Mouse (Mus musculus): ENCODE measurements at regions not wholly inside any gene's neighbourhood (a gene's known extent, or its start where the extent isn't known, plus 50 kb on each side); places are given as distances from the start of the nearest gene placed in this dataset.
A peak's percentile ranks its signal among the peaks of the same experiment; 100 is the strongest.
"Not testable (repeated sequence)": the region's sequence is repeated elsewhere in the genome, so short reads cannot be mapped to it uniquely, and the experiment has no call there.

- Histone ChIP-seq H3ac (ENCODE audit: control insufficient read depth, insufficient read length, low read depth) (no peak overlapping the region), H3K27me3 (ENCODE audit: control insufficient read depth, insufficient read depth, insufficient read length) (no peaks in the 10 kb centered on the region), H3K79me2 (ENCODE audit: control insufficient read depth, insufficient read depth) (no peaks in the 10 kb centered on the region), H3K4me3 (ENCODE audit: insufficient read depth, poor library complexity, severe bottlenecking) (no peak overlapping the region), H3K79me3 (ENCODE audit: low read depth) (no peaks in the 10 kb centered on the region), H3K36me3 (ENCODE audit: control insufficient read depth, insufficient read depth) (no peaks in the 10 kb centered on the region)
- TF ChIP-seq MYOD1 (IDR thresholded peaks at IDR 0.05; ENCODE audit: control insufficient read depth, insufficient read length, low read depth) (no peak), CTCF (IDR thresholded peaks at IDR 0.05; ENCODE audit: control insufficient read depth, insufficient read depth, insufficient read length) (no peak), MYOG (IDR thresholded peaks at IDR 0.05; ENCODE audit: control insufficient read depth, extremely low read depth, insufficient read length) (no peak), FOSL1 (IDR thresholded peaks at IDR 0.05; ENCODE audit: insufficient read depth, low read length, poor library complexity, severe bottlenecking) (no peak), MAX (IDR thresholded peaks at IDR 0.05) (no peak), USF1 (IDR thresholded peaks at IDR 0.05; ENCODE audit: low read depth) (no peak), CEBPB (IDR thresholded peaks at IDR 0.05; ENCODE audit: low read depth) (no peak)
Observed at GRCm38 (mm10) chr7:75394866-75395580, 60.3 kb upstream of the Akap13 start.

- TF ChIP-seq MYOD1 (IDR thresholded peaks at IDR 0.05; ENCODE audit: control insufficient read depth, insufficient read length, low read depth) (peak; percentile 91), FOSL1 (IDR thresholded peaks at IDR 0.05; ENCODE audit: insufficient read depth, low read length, poor library complexity, severe bottlenecking) (peak; percentile 5), CEBPB (IDR thresholded peaks at IDR 0.05; ENCODE audit: low read depth) (no peak), MYOG (IDR thresholded peaks at IDR 0.05; ENCODE audit: control insufficient read depth, extremely low read depth, insufficient read length) (no peak)
- H3K36me3 ChIP-seq (ENCODE audit: control insufficient read depth, insufficient read depth), result no peaks in the 10 kb centered on the region
- no peaks in the 10 kb centered on the region for H3K79me3 ChIP-seq (ENCODE audit: low read depth)
Observed at GRCm38 (mm10) chr7:75397559-75397958, 57.8 kb upstream of the Akap13 start.

GRCm38 (mm10) chr7:75398480-75398879, 56.9 kb upstream of the Akap13 start:
- not testable (repeated sequence) for H3K4me3 ChIP-seq (ENCODE audit: insufficient read depth, poor library complexity, severe bottlenecking); H3K27me3 ChIP-seq (ENCODE audit: control insufficient read depth, insufficient read depth, insufficient read length); H3K79me3 ChIP-seq (ENCODE audit: low read depth); H3K36me3 ChIP-seq (ENCODE audit: control insufficient read depth, insufficient read depth); H3ac ChIP-seq (ENCODE audit: control insufficient read depth, insufficient read length, low read depth); H3K79me2 ChIP-seq (ENCODE audit: control insufficient read depth, insufficient read depth)

More at GRCm38 (mm10) chr7:75397559-75397958, 57.8 kb upstream of the Akap13 start:
- Histone ChIP-seq H3K4me3 (ENCODE audit: insufficient read depth, poor library complexity, severe bottlenecking) (no peak overlapping the region), H3ac (ENCODE audit: control insufficient read depth, insufficient read length, low read depth) (no peak overlapping the region), H3K27me3 (ENCODE audit: control insufficient read depth, insufficient read depth, insufficient read length) (no peaks in the 10 kb centered on the region), H3K79me2 (ENCODE audit: control insufficient read depth, insufficient read depth) (no peaks in the 10 kb centered on the region)

GRCm38 (mm10) chr7:75398904-75399724, 56.2 kb upstream of the Akap13 start:
- Histone ChIP-seq H3K79me3 (ENCODE audit: low read depth) (no peaks in the 10 kb centered on the region), H3ac (ENCODE audit: control insufficient read depth, insufficient read length, low read depth) (no peak overlapping the region), H3K27me3 (ENCODE audit: control insufficient read depth, insufficient read depth, insufficient read length) (no peaks in the 10 kb centered on the region), H3K79me2 (ENCODE audit: control insufficient read depth, insufficient read depth) (no peaks in the 10 kb centered on the region), H3K4me3 (ENCODE audit: insufficient read depth, poor library complexity, severe bottlenecking) (no peak overlapping the region), H3K36me3 (ENCODE audit: control insufficient read depth, insufficient read depth) (no peaks in the 10 kb centered on the region)
- no peak for TF ChIP-seq USF1 (IDR thresholded peaks at IDR 0.05; ENCODE audit: low read depth)
- TF ChIP-seq FOSL1 (IDR thresholded peaks at IDR 0.05; ENCODE audit: insufficient read depth, low read length, poor library complexity, severe bottlenecking), result no peak
- TF ChIP-seq CTCF (IDR thresholded peaks at IDR 0.05; ENCODE audit: control insufficient read depth, insufficient read depth, insufficient read length), result peak; percentile 16

- no peaks in the 10 kb centered on the region for H3K79me3 ChIP-seq (ENCODE audit: low read depth)
- H3K4me3 ChIP-seq (ENCODE audit: insufficient read depth, poor library complexity, severe bottlenecking), result no peak overlapping the region
- H3K27me3 ChIP-seq (ENCODE audit: control insufficient read depth, insufficient read depth, insufficient read length), result no peaks in the 10 kb centered on the region
- no peaks in the 10 kb centered on the region for H3K79me2 ChIP-seq (ENCODE audit: control insufficient read depth, insufficient read depth)
- no peak overlapping the region for H3ac ChIP-seq (ENCODE audit: control insufficient read depth, insufficient read length, low read depth)
- no peak for TF ChIP-seq USF1 (IDR thresholded peaks at IDR 0.05; ENCODE audit: low read depth)
- no peak for TF ChIP-seq CEBPB (IDR thresholded peaks at IDR 0.05; ENCODE audit: low read depth)
- no peak for TF ChIP-seq MAX (IDR thresholded peaks at IDR 0.05)
- no peak for TF ChIP-seq MYOG (IDR thresholded peaks at IDR 0.05; ENCODE audit: control insufficient read depth, extremely low read depth, insufficient read length)
- no peak for TF ChIP-seq MYOD1 (IDR thresholded peaks at IDR 0.05; ENCODE audit: control insufficient read depth, insufficient read length, low read depth)
- TF ChIP-seq FOSL1 (IDR thresholded peaks at IDR 0.05; ENCODE audit: insufficient read depth, low read length, poor library complexity, severe bottlenecking), result no peak
- TF ChIP-seq CTCF (IDR thresholded peaks at IDR 0.05; ENCODE audit: control insufficient read depth, insufficient read depth, insufficient read length), result no peak
- H3K36me3 ChIP-seq (ENCODE audit: control insufficient read depth, insufficient read depth), result no peaks in the 10 kb centered on the region
Observed at GRCm38 (mm10) chr7:75400471-75400870, 54.9 kb upstream of the Akap13 start.

GRCm38 (mm10) chr7:75404955-75405354, 50.4 kb upstream of the Akap13 start:
- TF ChIP-seq MAX (IDR thresholded peaks at IDR 0.05), result no peak
- TF ChIP-seq USF1 (IDR thresholded peaks at IDR 0.05; ENCODE audit: low read depth), result no peak
- TF ChIP-seq CTCF (IDR thresholded peaks at IDR 0.05; ENCODE audit: control insufficient read depth, insufficient read depth, insufficient read length), result no peak
- TF ChIP-seq FOSL1 (IDR thresholded peaks at IDR 0.05; ENCODE audit: insufficient read depth, low read length, poor library complexity, severe bottlenecking), result no peak
- no peak for TF ChIP-seq MYOG (IDR thresholded peaks at IDR 0.05; ENCODE audit: control insufficient read depth, extremely low read depth, insufficient read length)
- Histone ChIP-seq H3K36me3 (ENCODE audit: control insufficient read depth, insufficient read depth) (no peaks in the 10 kb centered on the region), H3K79me3 (ENCODE audit: low read depth) (no peaks in the 10 kb centered on the region)

More at GRCm38 (mm10) chr7:75404955-75405354, 50.4 kb upstream of the Akap13 start:
- Histone ChIP-seq H3ac (ENCODE audit: control insufficient read depth, insufficient read length, low read depth) (no peak overlapping the region), H3K27me3 (ENCODE audit: control insufficient read depth, insufficient read depth, insufficient read length) (no peaks in the 10 kb centered on the region), H3K79me2 (ENCODE audit: control insufficient read depth, insufficient read depth) (no peaks in the 10 kb centered on the region), H3K4me3 (ENCODE audit: insufficient read depth, poor library complexity, severe bottlenecking) (no peak overlapping the region)

Data from C2C12 (cell line).